Mouse (Mus musculus) olfactory bulb, adult 2 months (tissue): ENCODE results near the gene Adamtsl5. TPM values are rescaled to one million over a fixed set of nuclear protein-coding genes. Genes with fewer than 3 reads are reported as not detected.

Experiments used
- H3K27ac ChIP-seq: fragments of 200-500 bp; 2 replicates; pipeline ENCODE4 v1.5.1; 2012; ENCODE audit warnings: low read depth, low read length; ENCODE audit not compliant: insufficient read depth
- H3K4me1 ChIP-seq: fragments of 200-500 bp; 2 replicates; pipeline ENCODE4 v1.6.1; 2012; ENCODE audit warnings: low read length; ENCODE audit not compliant: control insufficient read depth, insufficient read depth
- H3K4me3 ChIP-seq: fragments of 200-500 bp; 2 replicates; pipeline ENCODE4 v1.5.1; 2012; ENCODE audit warnings: mild to moderate bottlenecking, low read depth, low read length, moderate library complexity; ENCODE audit not compliant: insufficient read depth
- CTCF ChIP-seq: fragments of 200-500 bp; IDR thresholded peaks from 2 replicates; pipeline ENCODE4 v1.5.1; 2012; ENCODE audit warnings: low read depth, mild to moderate bottlenecking, low read length, moderate library complexity; ENCODE audit not compliant: insufficient read depth
- POLR2A ChIP-seq: fragments of 200-500 bp; IDR thresholded peaks from 2 replicates; pipeline ENCODE4 v1.6.1; 2012; ENCODE audit warnings: mild to moderate bottlenecking, low read depth, low read length, moderate library complexity; ENCODE audit not compliant: insufficient read depth
- WGBS: fragments of 180-500 bp; shearing (Covaris S2); methylation state at CpG from one replicate; pipeline ENCODE4 v1.1.7; 2018; 5-methylcytosine and 5-hydroxymethylcytosine counted together
- polyA plus RNA-seq: library from polyadenylated mRNA; stranded (reverse); fragments of >200 nt; gene quantifications from 2 replicates; pipeline ENCODE4 v1.2.4, GENCODE M21; 2012; ENCODE audit warnings: low replicate concordance; ENCODE audit not compliant: missing spikeins, insufficient read depth, insufficient read length

Adamtsl5 gene
- not detected in 2 replicates for polyA plus RNA-seq

- H3K27ac ChIP-seq, result no peak within 1 kb of the TSS
- H3K4me3 ChIP-seq, result peak within 1 kb of the TSS; percentile 22
- peaks cover 32% of the 10 kb centered on the region for H3K4me1 ChIP-seq
- WGBS, result 1% methylated on average over 42 of the region's 42 CpGs
- TF ChIP-seq CTCF (peak; percentile 67), POLR2A (no peak)
Measured at GRCm38 (mm10) chr10:80348244-80348781, at the start of gene Adamtsl5. Gene Adamtsl5 (minus strand): TSS chr10:80348412.

DNA sequence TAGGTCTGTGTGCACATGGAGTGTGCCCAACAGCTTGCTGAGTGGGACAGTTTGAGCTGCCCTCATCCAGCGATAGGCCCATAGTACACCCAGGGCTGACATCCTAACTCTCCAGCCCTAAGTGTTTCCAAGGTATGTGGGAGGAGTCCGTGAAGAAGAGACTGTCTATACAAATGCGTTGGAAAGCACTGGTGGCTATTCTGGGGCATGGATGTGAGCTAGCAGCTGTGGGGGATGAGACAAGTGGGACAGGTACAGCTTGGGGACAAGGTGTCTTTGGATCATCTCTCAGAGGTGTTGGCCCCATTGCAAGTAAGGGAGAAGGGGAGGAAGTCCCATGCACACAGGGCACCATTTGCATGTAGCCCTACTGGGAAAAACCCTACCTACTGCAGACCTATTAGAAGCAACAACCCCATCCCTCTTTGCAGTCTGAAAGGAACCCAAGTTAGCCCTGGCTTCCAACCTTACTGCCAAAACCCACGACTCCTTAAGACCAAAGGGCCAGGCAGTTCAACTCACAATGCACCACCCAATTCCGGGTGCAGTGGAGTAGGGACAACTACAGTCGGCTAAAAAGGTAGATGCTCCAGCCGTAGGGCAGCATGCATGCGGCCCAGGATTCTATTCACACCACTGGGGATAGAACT, 49.4 kb upstream of the Adamtsl5 start:
- TF ChIP-seq POLR2A (no peak), CTCF (no peak)
- Histone ChIP-seq H3K4me3 (peak overlapping the region; percentile 26; the same call in 1 of the 2 replicates), H3K27ac (no peak overlapping the region), H3K4me1 (peaks cover 21% of the 10 kb centered on the region)
- WGBS, result 25% methylated on average over 8 of the region's 8 CpGs

- H3K4me1 ChIP-seq, result peaks cover 21% of the 10 kb centered on the region
- H3K27ac ChIP-seq, result no peak overlapping the region
- TF ChIP-seq POLR2A (no peak), CTCF (no peak)
- 82% methylated on average over 11 of the region's 11 CpGs for WGBS
- H3K4me3 ChIP-seq, result no peak overlapping the region
Measured at GRCm38 (mm10) chr10:80396822-80397523, 48.8 kb upstream of the Adamtsl5 start.

- no peak overlapping the region for H3K4me3 ChIP-seq
- 95% methylated on average over 35 of the region's 35 CpGs for WGBS
- H3K27ac ChIP-seq, result no peak overlapping the region
- no peak for TF ChIP-seq CTCF
- TF ChIP-seq POLR2A, result no peak
- peaks cover 17% of the 10 kb centered on the region for H3K4me1 ChIP-seq
Measured at GRCm38 (mm10) chr10:80395025-80395627, 46.9 kb upstream of the Adamtsl5 start.

DNA sequence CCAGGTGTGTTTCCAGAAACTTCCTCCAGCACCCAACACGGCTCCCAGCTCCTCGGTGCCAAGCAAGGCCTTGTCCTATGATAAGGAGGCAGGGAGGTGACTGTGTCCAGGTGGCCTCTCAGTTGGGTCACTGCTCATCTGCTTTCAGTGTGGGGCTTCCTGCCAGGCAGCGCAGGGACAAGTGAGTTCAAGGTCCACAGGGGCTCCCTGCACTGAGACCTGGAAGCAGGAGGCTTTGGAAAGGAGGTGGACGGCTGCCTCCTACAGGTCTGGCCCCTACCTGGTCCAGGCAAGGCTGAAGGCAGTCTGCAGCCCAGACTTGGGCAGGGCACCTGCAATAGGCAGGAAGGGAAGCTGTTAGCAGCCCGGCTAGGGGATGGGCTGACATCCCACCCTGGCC, 44.5 kb upstream of the Adamtsl5 start:
- WGBS, result 95% methylated on average over 5 of the region's 5 CpGs
- no peak overlapping the region for H3K27ac ChIP-seq
- peaks cover 18% of the 10 kb centered on the region for H3K4me1 ChIP-seq
- TF ChIP-seq CTCF (no peak), POLR2A (no peak)
- no peak overlapping the region for H3K4me3 ChIP-seq

- WGBS, result 77% methylated on average over 9 of the region's 9 CpGs
- no peak overlapping the region for H3K4me3 ChIP-seq
- TF ChIP-seq POLR2A, result no peak
- no peak for TF ChIP-seq CTCF
- H3K4me1 ChIP-seq, result peaks cover 20% of the 10 kb centered on the region
- no peak overlapping the region for H3K27ac ChIP-seq
Measured at GRCm38 (mm10) chr10:80390697-80391096, 42.5 kb upstream of the Adamtsl5 start.

- WGBS, result 73% methylated on average over 4 of the region's 4 CpGs
- no peak overlapping the region for H3K4me3 ChIP-seq
- H3K27ac ChIP-seq, result no peak overlapping the region
- peaks cover 35% of the 10 kb centered on the region for H3K4me1 ChIP-seq
- TF ChIP-seq CTCF (no peak), POLR2A (no peak)
Measured at GRCm38 (mm10) chr10:80389185-80389708, 41.0 kb upstream of the Adamtsl5 start.

DNA sequence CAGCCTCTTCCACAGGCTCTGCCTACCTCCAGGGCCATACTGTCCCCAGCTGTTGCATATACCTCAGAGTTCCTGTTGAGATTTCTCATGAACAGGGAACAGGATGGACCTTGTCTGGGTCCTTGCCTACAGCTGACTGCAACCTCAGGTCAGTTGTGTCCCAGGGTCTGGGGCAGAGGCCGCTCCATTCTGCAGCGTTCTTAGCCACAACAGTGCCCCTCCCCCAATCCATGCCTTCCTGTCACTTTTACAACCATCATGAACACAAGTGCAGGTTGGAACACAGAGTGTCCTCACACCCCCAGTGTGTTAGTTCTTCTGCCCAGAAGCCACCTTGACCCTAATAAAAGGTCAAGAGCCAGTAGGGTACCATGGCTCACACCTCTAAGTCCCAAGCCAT, 40.5 kb upstream of the Adamtsl5 start:
- H3K27ac ChIP-seq, result no peak overlapping the region
- no peak overlapping the region for H3K4me3 ChIP-seq
- peaks cover 39% of the 10 kb centered on the region for H3K4me1 ChIP-seq
- TF ChIP-seq CTCF, result no peak
- TF ChIP-seq POLR2A, result no peak
- 23% methylated on average over 2 of the region's 2 CpGs for WGBS
